In the genomic region with DNA sequence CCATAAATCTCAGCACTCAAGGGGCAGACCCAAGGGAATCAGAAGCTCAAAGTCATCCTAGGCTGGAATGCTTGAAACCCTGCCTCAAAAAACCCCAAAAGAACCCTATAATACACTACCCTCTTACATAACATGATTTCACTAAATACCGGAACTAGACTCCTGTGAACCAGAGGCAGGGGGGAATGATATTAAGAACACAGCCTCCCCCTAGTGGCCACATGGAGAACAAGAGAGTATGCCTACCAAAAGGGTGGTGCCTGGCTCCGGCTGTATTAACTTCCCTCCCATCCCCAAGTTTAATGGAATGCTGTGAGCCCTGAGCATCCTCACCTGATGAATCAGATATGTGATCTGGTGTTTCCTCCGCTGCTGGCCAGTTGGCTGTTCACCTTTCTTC, we compare ENCODE assay signal across 8 mouse cellular contexts. TPM values are rescaled to one million over a fixed set of nuclear protein-coding genes. Genes with fewer than 3 reads are reported as not detected.
DNase-seq lines count a peak whose midpoint lies in the region; ATAC-seq lines count a peak whose summit lies in the region.

No protein-coding gene starts in this region.

- H3K4me3 ChIP-seq in stomach, embryonic 14.5 days (ENCODE audit: low read depth, low read length): no peak overlapping the region

- intact Hi-C loops in left cerebral cortex, postnatal 36 days (cut with DNase I): no loop called here

- peak; percentile 77 for ATAC-seq in monocyte, adult 5-6 weeks (replicated peaks; ENCODE audit: insufficient number of reproducible peaks, low FRiP score, low TSS enrichment, poor library complexity, severe bottlenecking)
- peak; percentile 56; the same call in 1 of the 2 replicates for ATAC-seq in stomach, embryonic 14.5 days (ENCODE audit: insufficient number of reproducible peaks, insufficient read depth, low FRiP score, low read depth)

- no peak overlapping the region for H3K27ac ChIP-seq in stomach, embryonic 14.5 days (ENCODE audit: low read length)

- peaks cover 59% of the 10 kb centered on the region for H3K36me3 ChIP-seq in stomach, embryonic 14.5 days (ENCODE audit: control insufficient read depth, insufficient read depth, low read length)

- H3K27me3 ChIP-seq in stomach, embryonic 14.5 days (ENCODE audit: control insufficient read depth, insufficient read depth, low read length): no peaks in the 10 kb centered on the region

- H3K4me2 ChIP-seq in stomach, embryonic 14.5 days (replicated peaks; ENCODE audit: low read depth, low read length): no peak overlapping the region

- no peaks in the 10 kb centered on the region for H3K9me3 ChIP-seq in stomach, embryonic 14.5 days (ENCODE audit: control insufficient read depth, low read depth, low read length)

- 25% methylated on average over 3 of the region's 3 CpGs for WGBS in stomach, embryonic 14.5 days

- no peaks in the 10 kb centered on the region for H3K4me1 ChIP-seq in stomach, embryonic 14.5 days (ENCODE audit: control insufficient read depth, insufficient read depth, low read length)

- DNase-seq in 3134 (ENCODE audit: extremely low read depth, insufficient read length, low spot score) (peak; percentile 39), MN1 (ENCODE audit: low spot score) (peak; percentile 82)
- peak; percentile 44 for DNase-seq in cerebellum, adult 9-11 months
- peak; percentile 42 to 63 for DNase-seq in frontal cortex, postnatal 14 days (ENCODE audit: low spot score in 2 of 2)
- peak; percentile 43 for DNase-seq in kidney, adult 11 months
- DNase-seq in left cerebral cortex, postnatal 36 days (ENCODE audit: low spot score in 2 of 2): peak; percentile 51 to 60

- H3K9ac ChIP-seq in stomach, embryonic 14.5 days (replicated peaks; ENCODE audit: low read depth, low read length): no peak overlapping the region

RNA-seq across cellular contexts. Expression of a gene that starts 13.3 kb away (rescaled TPM):
- not detected for total RNA-seq in left cerebral cortex, postnatal 36 days (2021)
- 64.0 to 201 TPM (median 71.7 TPM) in 3 replicates for total RNA-seq in monocyte, adult 5-6 weeks (2017)
- 0.17 TPM in 1 of 2 replicates, not detected in the other for polyA plus RNA-seq in stomach, embryonic 14.5 days (2014; fragmentation: Nextera tagmentation; extraction: Ambion mirVana)

RNA-seq across cellular contexts. Expression of a gene that starts 25.6 kb away (rescaled TPM):
- total RNA-seq in left cerebral cortex, postnatal 36 days (2021): 10 to 100 TPM; 59.8 to 63.6 TPM
- total RNA-seq in monocyte, adult 5-6 weeks (2017): 18.4 to 35.5 TPM (median 22.3 TPM) in 3 replicates
- 12.9 and 14.1 TPM in 2 replicates for polyA plus RNA-seq in stomach, embryonic 14.5 days (2014; fragmentation: Nextera tagmentation; extraction: Ambion mirVana)

RNA-seq across cellular contexts. Expression of a gene that starts 35.7 kb away (rescaled TPM):
- total RNA-seq in left cerebral cortex, postnatal 36 days (2021): 1 to 10 TPM; 6.8 to 9.2 TPM
- total RNA-seq in monocyte, adult 5-6 weeks (2017): 6.5 to 33.3 TPM (median 10.7 TPM) in 3 replicates
- polyA plus RNA-seq in stomach, embryonic 14.5 days (2014; fragmentation: Nextera tagmentation; extraction: Ambion mirVana): 25.4 and 28.3 TPM in 2 replicates

RNA-seq across cellular contexts. Expression of a gene that starts 46.3 kb away (rescaled TPM):
- 100 to 1,000 TPM; 150 to 153 TPM for total RNA-seq in left cerebral cortex, postnatal 36 days (2021)
- total RNA-seq in monocyte, adult 5-6 weeks (2017): 64.5 to 128 TPM (median 77.2 TPM) in 3 replicates
- polyA plus RNA-seq in stomach, embryonic 14.5 days (2014; fragmentation: Nextera tagmentation; extraction: Ambion mirVana): 119 and 135 TPM in 2 replicates

RNA-seq across cellular contexts. Expression of a gene that starts 59.5 kb away (rescaled TPM):
- total RNA-seq in left cerebral cortex, postnatal 36 days (2021): 10 to 100 TPM; 44.6 to 54.9 TPM
- 149 to 161 TPM (median 154 TPM) in 3 replicates for total RNA-seq in monocyte, adult 5-6 weeks (2017)
- polyA plus RNA-seq in stomach, embryonic 14.5 days (2014; fragmentation: Nextera tagmentation; extraction: Ambion mirVana): 73.5 and 75.5 TPM in 2 replicates

Comparison
In these comparisons a context has a peak if more than half of its experiments do, and no peak if none do; other contexts are left out.
1. RNA of a gene that starts 13.3 kb away (total RNA-seq): 64.0 to 201 TPM in monocyte, adult 5-6 weeks; not detected in left cerebral cortex, postnatal 36 days; every median in the first group is over 10 times any median in the second.
2. Peak in every context shown above with its lines, with median percentiles within 50 percentile points of each other: DNase-seq.